Mouse (Mus musculus) stomach, embryonic 14.5 days (tissue): ENCODE results near the gene Usp7. TPM values are rescaled to one million over a fixed set of nuclear protein-coding genes. Genes with fewer than 3 reads are reported as not detected.
"Not testable (repeated sequence)": the region's sequence is repeated elsewhere in the genome, so short reads cannot be mapped to it uniquely, and the experiment has no call there.

Source experiments
- ATAC-seq: fragments of 200-750 bp; cut with Nextera tagmentation; 2 replicates; pipeline ENCODE4 v1.8.0; 2017; ENCODE audit warnings: low read depth, moderate TSS enrichment; ENCODE audit not compliant: insufficient number of reproducible peaks, insufficient read depth, low FRiP score
- H3K27ac ChIP-seq: fragments of 300-500 bp; sonication (generic); 2 replicates; pipeline ENCODE4 v1.5.1; 2014; ENCODE audit warnings: mild to moderate bottlenecking, low read length, moderate library complexity, mixed read lengths
- H3K27me3 ChIP-seq: fragments of 300-500 bp; sonication (generic); 2 replicates; pipeline ENCODE4 v1.6.1; 2014; ENCODE audit warnings: low read length, control low read depth, mixed read lengths; ENCODE audit not compliant: control insufficient read depth, insufficient read depth
- H3K36me3 ChIP-seq: fragments of 300-500 bp; sonication (generic); 2 replicates; pipeline ENCODE4 v1.6.1; 2014; ENCODE audit warnings: mild to moderate bottlenecking, control low read depth, low read length, moderate library complexity, mixed read lengths; ENCODE audit not compliant: control insufficient read depth, insufficient read depth
- H3K4me1 ChIP-seq: fragments of 300-500 bp; sonication (generic); 2 replicates; pipeline ENCODE4 v1.6.1; 2014; ENCODE audit warnings: low read length, control low read depth, mixed read lengths; ENCODE audit not compliant: control insufficient read depth, insufficient read depth
- H3K4me2 ChIP-seq: fragments of 300-500 bp; sonication (generic); replicated peaks from 2 replicates; pipeline ENCODE4 v1.6.1; 2014; ENCODE audit warnings: low read depth, low read length, control low read depth
- H3K4me3 ChIP-seq: fragments of 300-500 bp; sonication (generic); 2 replicates; pipeline ENCODE4 v1.5.1; 2014; ENCODE audit warnings: low read depth, low read length, control low read depth
- H3K9ac ChIP-seq: fragments of 300-500 bp; sonication (generic); replicated peaks from 2 replicates; pipeline ENCODE4 v1.6.1; 2014; ENCODE audit warnings: low read depth, mild to moderate bottlenecking, control low read depth, low read length, moderate library complexity, mixed read lengths
- H3K9me3 ChIP-seq: fragments of 300-500 bp; sonication (generic); 2 replicates; pipeline ENCODE4 v1.6.1; 2016; ENCODE audit warnings: low read depth, low read length, control low read depth; ENCODE audit not compliant: control insufficient read depth
- WGBS: fragments of 180-500 bp; shearing (Covaris S2); extraction: QIAGEN DNeasy Blood & Tissue Kit; methylation state at CpG from one replicate; pipeline ENCODE4 v1.1.7; 2014; 5-methylcytosine and 5-hydroxymethylcytosine counted together
- polyA plus RNA-seq: library from polyadenylated mRNA; unstranded; fragments of >200 nt; fragmentation: Nextera tagmentation; extraction: Ambion mirVana; gene quantifications from 2 replicates; pipeline ENCODE4 v1.2.1, GENCODE M21; 2014

The Usp7 gene
- polyA plus RNA-seq, 1 experiment from 2014 or later: 65.0 TPM

GRCm38 (mm10) chr16:8777202-8777601 is 14.9 kb downstream of the Usp7 start:
- Histone ChIP-seq H3K27ac (no peak overlapping the region), H3K9me3 (no peaks in the 10 kb centered on the region), H3K9ac (no peak overlapping the region), H3K36me3 (no peaks in the 10 kb centered on the region), H3K4me3 (no peak overlapping the region), H3K4me2 (no peak overlapping the region), H3K4me1 (no peaks in the 10 kb centered on the region), H3K27me3 (no peaks in the 10 kb centered on the region)
- ATAC-seq: no peak
- WGBS: 57% methylated on average over 2 of the region's 2 CpGs

- H3K4me3 ChIP-seq: no peak overlapping the region
- 84% methylated on average over 11 of the region's 11 CpGs for WGBS
- H3K9me3 ChIP-seq: no peaks in the 10 kb centered on the region
These were observed 15.5 kb downstream of the Usp7 start for GRCm38 (mm10) chr16:8776634-8777033.

GRCm38 (mm10) chr16:8771086-8771485 is 21.0 kb downstream of the Usp7 start:
- H3K9me3 ChIP-seq: no peaks in the 10 kb centered on the region
- WGBS: 46% methylated on average over 4 of the region's 4 CpGs

More at GRCm38 (mm10) chr16:8776634-8777033, 15.5 kb downstream of the Usp7 start:
- H3K27ac ChIP-seq: no peak overlapping the region
- H3K27me3 ChIP-seq: no peaks in the 10 kb centered on the region
- no peak overlapping the region for H3K4me2 ChIP-seq
- no peak overlapping the region for H3K9ac ChIP-seq
- no peak for ATAC-seq
- no peaks in the 10 kb centered on the region for H3K4me1 ChIP-seq
- H3K36me3 ChIP-seq: no peaks in the 10 kb centered on the region

GRCm38 (mm10) chr16:8770342-8770741 is 21.8 kb downstream of the Usp7 start:
- not testable (repeated sequence) for H3K4me3 ChIP-seq, H3K36me3 ChIP-seq, ATAC-seq, H3K9me3 ChIP-seq, H3K4me2 ChIP-seq, H3K27me3 ChIP-seq, H3K27ac ChIP-seq, H3K4me1 ChIP-seq, H3K9ac ChIP-seq
- 58% methylated on average over 8 of the region's 8 CpGs for WGBS

More at GRCm38 (mm10) chr16:8771086-8771485, 21.0 kb downstream of the Usp7 start:
- no peaks in the 10 kb centered on the region for H3K4me1 ChIP-seq
- H3K4me2 ChIP-seq: no peak overlapping the region
- no peak overlapping the region for H3K9ac ChIP-seq
- H3K36me3 ChIP-seq: no peaks in the 10 kb centered on the region
- ATAC-seq: no peak
- H3K27me3 ChIP-seq: no peaks in the 10 kb centered on the region
- no peak overlapping the region for H3K27ac ChIP-seq
- no peak overlapping the region for H3K4me3 ChIP-seq

GRCm38 (mm10) chr16:8769466-8769865 is 22.6 kb downstream of the Usp7 start:
- 64% methylated on average over 4 of the region's 4 CpGs for WGBS
- Histone ChIP-seq H3K27ac (no peak overlapping the region), H3K9me3 (no peaks in the 10 kb centered on the region), H3K27me3 (no peaks in the 10 kb centered on the region), H3K4me1 (no peaks in the 10 kb centered on the region), H3K36me3 (no peaks in the 10 kb centered on the region), H3K4me2 (no peak overlapping the region), H3K4me3 (no peak overlapping the region), H3K9ac (no peak overlapping the region)
- ATAC-seq: no peak

GRCm38 (mm10) chr16:8769065-8769464 is 23.0 kb downstream of the Usp7 start:
- H3K27ac ChIP-seq: no peak overlapping the region
- WGBS: 10% methylated on average over 10 of the region's 10 CpGs

GRCm38 (mm10) chr16:8768588-8768987 is 23.5 kb downstream of the Usp7 start:
- no peak overlapping the region for H3K4me2 ChIP-seq
- H3K27ac ChIP-seq: no peak overlapping the region
- H3K4me3 ChIP-seq: no peak overlapping the region
- H3K27me3 ChIP-seq: no peaks in the 10 kb centered on the region
- ATAC-seq: no peak
- no peak overlapping the region for H3K9ac ChIP-seq
- H3K36me3 ChIP-seq: no peaks in the 10 kb centered on the region
- no peaks in the 10 kb centered on the region for H3K9me3 ChIP-seq
- H3K4me1 ChIP-seq: no peaks in the 10 kb centered on the region
- WGBS: 50% methylated on average over 4 of the region's 4 CpGs

More at GRCm38 (mm10) chr16:8769065-8769464, 23.0 kb downstream of the Usp7 start:
- no peaks in the 10 kb centered on the region for H3K27me3 ChIP-seq
- H3K9me3 ChIP-seq: no peaks in the 10 kb centered on the region
- no peaks in the 10 kb centered on the region for H3K4me1 ChIP-seq
- ATAC-seq: 0 out of 2 replicates have a peak, but pooled peaks have one; percentile 80
- H3K4me2 ChIP-seq: no peak overlapping the region
- no peaks in the 10 kb centered on the region for H3K36me3 ChIP-seq
- H3K9ac ChIP-seq: no peak overlapping the region
- no peak overlapping the region for H3K4me3 ChIP-seq

DNA sequence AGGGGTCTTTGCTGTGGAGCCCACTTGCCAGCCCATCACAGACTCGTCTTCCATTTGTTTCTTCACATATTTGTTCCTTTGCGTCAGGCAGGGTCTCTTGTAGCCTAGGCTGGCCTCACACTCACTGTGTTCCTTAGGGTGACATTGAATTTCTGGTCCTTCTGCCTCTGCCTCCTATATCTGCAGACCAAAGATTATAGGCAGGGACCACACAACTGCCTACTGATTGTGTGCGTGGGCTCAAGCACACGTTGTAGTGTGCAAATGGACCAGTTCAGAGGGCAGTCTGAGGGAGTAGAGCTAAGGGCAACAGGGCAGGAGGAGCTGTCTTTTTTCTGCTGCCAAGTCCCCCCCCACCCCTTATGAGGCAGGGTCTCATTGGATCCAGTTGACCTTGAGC is 24.0 kb downstream of the Usp7 start:
- H3K9ac ChIP-seq: no peak overlapping the region
- no peak overlapping the region for H3K4me2 ChIP-seq
- H3K27ac ChIP-seq: no peak overlapping the region
- no peaks in the 10 kb centered on the region for H3K9me3 ChIP-seq
- H3K4me1 ChIP-seq: no peaks in the 10 kb centered on the region
- H3K4me3 ChIP-seq: no peak overlapping the region
- no peak for ATAC-seq
- no peaks in the 10 kb centered on the region for H3K27me3 ChIP-seq
- no peaks in the 10 kb centered on the region for H3K36me3 ChIP-seq
- 76% methylated on average over 4 of the region's 4 CpGs for WGBS
